Mouse (Mus musculus): Measurements from ENCODE around the gene Ubxn4.
"Not testable (repeated sequence)": the region's sequence is repeated elsewhere in the genome, so short reads cannot be mapped to it uniquely, and the experiment has no call there.

Gene Ubxn4

GRCm38 (mm10) chr1:128243627-128243995 is at the start of gene Ubxn4:
Ubxn4 (plus strand) TSS chr1:128243964.
- DNase-seq (ENCODE audit: low spot score): no peak

GRCm38 (mm10) chr1:128194011-128194410 is 49.8 kb upstream of the Ubxn4 start:
- no peak for DNase-seq (ENCODE audit: low spot score)

- no peak for DNase-seq (ENCODE audit: low spot score)
Measured at GRCm38 (mm10) chr1:128197353-128197752, 46.4 kb upstream of the Ubxn4 start.

GRCm38 (mm10) chr1:128213261-128213660 is 30.5 kb upstream of the Ubxn4 start:
- DNase-seq (ENCODE audit: low spot score): no peak

GRCm38 (mm10) chr1:128221886-128222285 is 21.9 kb upstream of the Ubxn4 start:
- DNase-seq (ENCODE audit: low spot score): no peak

GRCm38 (mm10) chr1:128223304-128223703 is 20.5 kb upstream of the Ubxn4 start:
- no peak for DNase-seq (ENCODE audit: low spot score)

- no peak for DNase-seq (ENCODE audit: low spot score)
Measured at GRCm38 (mm10) chr1:128235181-128235580, 8.6 kb upstream of the Ubxn4 start.

GRCm38 (mm10) chr1:128243996-128244726 is 397 bp downstream of the Ubxn4 start:
- peak; percentile 95 for DNase-seq (ENCODE audit: low spot score)

- DNase-seq (ENCODE audit: low spot score): no peak
Measured at GRCm38 (mm10) chr1:128244727-128245355, 1.1 kb downstream of the Ubxn4 start.

- DNase-seq (ENCODE audit: low spot score): not testable (repeated sequence)
Measured at GRCm38 (mm10) chr1:128267061-128267460, 23.3 kb downstream of the Ubxn4 start.

GRCm38 (mm10) chr1:128270731-128271130 is 27.0 kb downstream of the Ubxn4 start:
- DNase-seq (ENCODE audit: low spot score): no peak

GRCm38 (mm10) chr1:128275908-128276307 is 32.1 kb downstream of the Ubxn4 start:
- DNase-seq (ENCODE audit: low spot score): no peak

GRCm38 (mm10) chr1:128278563-128278962 is 34.8 kb downstream of the Ubxn4 start:
- no peak for DNase-seq (ENCODE audit: low spot score)

GRCm38 (mm10) chr1:128281753-128282152 is 38.0 kb downstream of the Ubxn4 start:
- DNase-seq (ENCODE audit: low spot score): no peak

- no peak for DNase-seq (ENCODE audit: low spot score)
Measured at GRCm38 (mm10) chr1:128282924-128283323, 39.2 kb downstream of the Ubxn4 start.

GRCm38 (mm10) chr1:128284157-128284690 is 40.5 kb downstream of the Ubxn4 start:
- DNase-seq (ENCODE audit: low spot score): no peak

- no peak for DNase-seq (ENCODE audit: low spot score)
Measured at GRCm38 (mm10) chr1:128285136-128285535, 41.4 kb downstream of the Ubxn4 start.

- DNase-seq (ENCODE audit: low spot score): no peak
Measured at GRCm38 (mm10) chr1:128290295-128290694, 46.5 kb downstream of the Ubxn4 start.

- DNase-seq (ENCODE audit: low spot score): no peak
Measured at GRCm38 (mm10) chr1:128293524-128293923, 49.8 kb downstream of the Ubxn4 start.

GRCm38 (mm10) chr1:128295296-128295695 is 51.5 kb downstream of the Ubxn4 start:
- DNase-seq (ENCODE audit: low spot score): no peak

GRCm38 (mm10) chr1:128295717-128296528 is 52.2 kb downstream of the Ubxn4 start:
- no peak for DNase-seq (ENCODE audit: low spot score)

GRCm38 (mm10) chr1:128303900-128304299 is 60.1 kb downstream of the Ubxn4 start:
- no peak for DNase-seq (ENCODE audit: low spot score)

- DNase-seq (ENCODE audit: low spot score): no peak
Measured at GRCm38 (mm10) chr1:128309043-128309442, 65.3 kb downstream of the Ubxn4 start.
